19 mouse cellular contexts compared by ENCODE assay signal in the genomic region with DNA sequence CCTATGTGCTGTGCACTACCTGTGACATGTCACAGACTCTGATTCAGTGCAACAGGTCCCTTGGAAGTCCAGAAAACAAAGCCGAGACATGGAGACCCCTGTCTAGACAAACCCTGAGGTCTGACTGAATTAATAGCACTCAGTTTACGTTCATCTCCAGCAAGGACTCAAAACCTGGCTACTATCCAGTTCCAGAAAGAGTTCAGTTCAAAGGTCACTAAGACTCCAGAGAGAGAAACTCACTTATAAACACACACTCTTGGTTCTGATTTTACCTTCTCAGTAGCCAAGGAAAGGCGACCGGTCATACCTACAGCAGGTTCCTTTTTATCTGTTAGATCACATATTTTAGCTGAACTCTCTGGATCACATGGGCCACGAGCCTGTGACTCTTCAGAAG. TPM values are rescaled to one million over a fixed set of nuclear protein-coding genes. Genes with fewer than 3 reads are reported as not detected.
"Had no signal": no experiment of that assay in that cellular context is flagged by ENCODE, and none has a peak within 500 bp of the region (broad histone marks: within the 10 kb centered on the region; RNA-seq: fewer than 3 reads in every experiment).

No protein-coding gene starts in this region.

- H3K27me3 ChIP-seq: neural tube, embryonic 12.5 days; stomach, embryonic 15.5 days had no signal

- H3K4me3 ChIP-seq: limb, embryonic 15.5 days; midbrain, embryonic 10.5 days; neural tube, embryonic 12.5 days; stomach, embryonic 15.5 days had no signal

- DNase-seq: layer of hippocampus, adult 9-11 months; layer of hippocampus, postnatal 36 days; lung, adult 18-20 months; lung, postnatal 4 days; midbrain, embryonic 14.5 days; thymus, adult 2 months; thymus, postnatal 36 days had no signal

- H3K27ac ChIP-seq: limb, embryonic 15.5 days; liver, embryonic 14.5 days; midbrain, embryonic 10.5 days; neural tube, embryonic 12.5 days; stomach, embryonic 15.5 days had no signal

- H3K4me1 ChIP-seq: limb, embryonic 15.5 days; stomach, embryonic 15.5 days had no signal

- H3K36me3 ChIP-seq: limb, embryonic 15.5 days; midbrain, embryonic 10.5 days; neural tube, embryonic 12.5 days; stomach, embryonic 15.5 days had no signal

RNA-seq across cellular contexts. Expression of a gene that starts 43.3 kb away (rescaled TPM):
- total RNA-seq: megakaryocyte, adult 5-6 weeks; monocyte, adult 5-6 weeks; neutrophil, adult 5-6 weeks had no signal
- polyA plus RNA-seq: inflammation-experienced regulatory T-cells, adult 6 months; intestine, postnatal 0 days; limb, embryonic 15.5 days; liver, embryonic 14.5 days; lung, postnatal 0 days; spleen, adult 2 months; stomach, embryonic 15.5 days had no signal
